Mouse (Mus musculus) lung, embryonic 14.5 days (tissue): Measurements from ENCODE around the gene Mrps34. TPM values are rescaled to one million over a fixed set of nuclear protein-coding genes. Genes with fewer than 3 reads are reported as not detected.
A peak's percentile ranks its signal among the peaks of the same experiment; 100 is the strongest.

Experiments used
- ATAC-seq: fragments of 200-750 bp; cut with Nextera tagmentation; 2 replicates; pipeline ENCODE4 v1.8.0; 2017; ENCODE audit warnings: mild to moderate bottlenecking, moderate TSS enrichment, moderate library complexity; ENCODE audit not compliant: insufficient read depth
- DNase-seq: peaks from one replicate; pipeline ENCODE4 v3.0.0-alpha.2; 2015
- H3K27ac ChIP-seq: fragments of 300-500 bp; sonication (generic); 2 replicates; pipeline ENCODE4 v1.5.1; 2014; ENCODE audit warnings: low read depth, mild to moderate bottlenecking, moderate library complexity
- H3K27me3 ChIP-seq: fragments of 300-500 bp; sonication (generic); 2 replicates; pipeline ENCODE4 v1.6.1; 2014; ENCODE audit warnings: low read length, control low read depth; ENCODE audit not compliant: insufficient read depth
- H3K36me3 ChIP-seq: fragments of 300-500 bp; sonication (generic); 2 replicates; pipeline ENCODE4 v1.6.1; 2014; ENCODE audit warnings: control low read depth; ENCODE audit not compliant: insufficient read depth
- H3K4me1 ChIP-seq: fragments of 300-500 bp; sonication (generic); 2 replicates; pipeline ENCODE4 v1.6.1; 2014; ENCODE audit warnings: antibody characterized with exemption, control low read depth; ENCODE audit not compliant: insufficient read depth
- H3K4me2 ChIP-seq: fragments of 300-500 bp; sonication (generic); 2 replicates; pipeline ENCODE4 v1.6.1; 2014; ENCODE audit warnings: mild to moderate bottlenecking
- H3K4me3 ChIP-seq: fragments of 300-500 bp; sonication (generic); 2 replicates; pipeline ENCODE4 v1.5.1; 2014; ENCODE audit warnings: low read depth, low read length
- H3K9ac ChIP-seq: fragments of 300-500 bp; sonication (generic); 2 replicates; pipeline ENCODE4 v1.6.1; 2014
- H3K9me3 ChIP-seq: fragments of 300-500 bp; sonication (generic); 2 replicates; pipeline ENCODE4 v1.6.1; 2016; ENCODE audit warnings: low read depth, low read length, control low read depth
- CTCF ChIP-seq: IDR thresholded peaks from 2 replicates; pipeline ENCODE4 v1.5.1; 2016; ENCODE audit warnings: antibody characterized with exemption, low read depth
- WGBS: fragments of 180-500 bp; shearing (Covaris S2); extraction: QIAGEN DNeasy Blood & Tissue Kit; methylation state at CpG from one replicate; pipeline ENCODE4 v1.1.7; 2014; 5-methylcytosine and 5-hydroxymethylcytosine counted together
- polyA plus RNA-seq: library from polyadenylated mRNA; unstranded; fragments of >200 nt; fragmentation: Nextera tagmentation; extraction: Ambion mirVana; gene quantifications from 2 replicates; pipeline ENCODE4 v1.2.1, GENCODE M21; 2014

Gene Mrps34
- polyA plus RNA-seq, 1 experiment from 2014 or later, result 93.7 TPM

- DNase-seq (no peak), ATAC-seq (0 out of 2 replicates have a peak, but pooled peaks have one; percentile 19)
- Histone ChIP-seq H3K9me3 (no peaks in the 10 kb centered on the region), H3K4me1 (no peaks in the 10 kb centered on the region), H3K4me2 (no peak overlapping the region), H3K27me3 (no peaks in the 10 kb centered on the region), H3K4me3 (no peak overlapping the region), H3K9ac (no peak overlapping the region), H3K36me3 (peaks cover 15% of the 10 kb centered on the region; the same call in 1 of the 2 replicates), H3K27ac (peak overlapping the region; percentile 54; the same call in 1 of the 2 replicates)
- TF ChIP-seq CTCF, result no peak
- 65% methylated on average over 8 of the region's 8 CpGs for WGBS
Measured at GRCm38 (mm10) chr17:24878531-24878930, 16.4 kb upstream of the Mrps34 start.

GRCm38 (mm10) chr17:24881738-24882440, 13.0 kb upstream of the Mrps34 start:
- TF ChIP-seq CTCF, result peak; percentile 69

GRCm38 (mm10) chr17:24884391-24884790, 10.5 kb upstream of the Mrps34 start:
- Histone ChIP-seq H3K9ac (no peak overlapping the region), H3K4me1 (peaks cover 13% of the 10 kb centered on the region), H3K4me3 (no peak overlapping the region), H3K27ac (no peak overlapping the region), H3K36me3 (peaks cover 28% of the 10 kb centered on the region), H3K4me2 (no peak overlapping the region), H3K27me3 (no peaks in the 10 kb centered on the region), H3K9me3 (no peaks in the 10 kb centered on the region)
- DNase-seq (no peak), ATAC-seq (no peak)
- 84% methylated on average over 6 of the region's 6 CpGs for WGBS
- TF ChIP-seq CTCF, result no peak

More at GRCm38 (mm10) chr17:24881738-24882440, 13.0 kb upstream of the Mrps34 start:
- Histone ChIP-seq H3K27ac (no peak overlapping the region), H3K27me3 (no peaks in the 10 kb centered on the region), H3K36me3 (peaks cover 17% of the 10 kb centered on the region; the same call in 1 of the 2 replicates), H3K9me3 (no peaks in the 10 kb centered on the region), H3K4me1 (0 out of 2 replicates have a peak, but pooled peaks cover 4% of the 10 kb centered on the region), H3K9ac (no peak overlapping the region), H3K4me2 (no peak overlapping the region), H3K4me3 (no peak overlapping the region)
- DNase-seq (peak; percentile 50), ATAC-seq (no peak)
- 45% methylated on average over 7 of the region's 7 CpGs for WGBS

- Histone ChIP-seq H3K4me2 (peak overlapping the region; percentile 87), H3K9ac (peak overlapping the region; percentile 69), H3K4me3 (peak overlapping the region; percentile 70), H3K27ac (no peak overlapping the region), H3K9me3 (no peaks in the 10 kb centered on the region), H3K36me3 (peaks cover 39% of the 10 kb centered on the region), H3K27me3 (no peaks in the 10 kb centered on the region), H3K4me1 (peaks cover 13% of the 10 kb centered on the region)
- ATAC-seq, result no peak
- no peak for DNase-seq
- no peak for TF ChIP-seq CTCF
- WGBS, result 21% methylated on average over 22 of the region's 22 CpGs
Measured at GRCm38 (mm10) chr17:24885356-24886133, 9.4 kb upstream of the Mrps34 start.

- Histone ChIP-seq H3K4me3 (peak within 1 kb of the TSS; percentile 70), H3K9me3 (no peaks in the 10 kb centered on the region), H3K4me2 (peak within 1 kb of the TSS; percentile 88), H3K27ac (peak within 1 kb of the TSS; percentile 9; the same call in 1 of the 2 replicates), H3K9ac (peak within 1 kb of the TSS; percentile 82), H3K4me1 (peaks cover 13% of the 10 kb centered on the region), H3K36me3 (peaks cover 46% of the 10 kb centered on the region), H3K27me3 (no peaks in the 10 kb centered on the region)
- no peak for TF ChIP-seq CTCF
- ATAC-seq, result peak; percentile 96
- DNase-seq, result peak; percentile 100
- under 1% methylated on average over 69 of the region's 69 CpGs for WGBS
Measured at GRCm38 (mm10) chr17:24886134-24886931, 8.6 kb upstream of the Mrps34 start, which contains the start of the genes Nubp2 and Spsb3. Nubp2 (minus strand) TSS chr17:24886349. Spsb3 (plus strand) TSS chr17:24886643.

- peaks cover 13% of the 10 kb centered on the region for H3K4me1 ChIP-seq
- DNase-seq, result no peak
Measured at GRCm38 (mm10) chr17:24886932-24887271, 8.0 kb upstream of the Mrps34 start.

More at GRCm38 (mm10) chr17:24886932-24887271, 8.0 kb upstream of the Mrps34 start:
- ATAC-seq, result peak; percentile 24
- H3K27me3 ChIP-seq, result no peaks in the 10 kb centered on the region
- peaks cover 52% of the 10 kb centered on the region for H3K36me3 ChIP-seq
- H3K9me3 ChIP-seq, result no peaks in the 10 kb centered on the region
- peak overlapping the region; percentile 70 for H3K4me3 ChIP-seq
- under 1% methylated on average over 18 of the region's 18 CpGs for WGBS
- TF ChIP-seq CTCF, result no peak
- peak overlapping the region; percentile 88 for H3K4me2 ChIP-seq
- H3K27ac ChIP-seq, result peak overlapping the region; percentile 9; the same call in 1 of the 2 replicates
- H3K9ac ChIP-seq, result peak overlapping the region; percentile 82
